Mouse (Mus musculus): ENCODE data around the gene Elmod1. TPM values are rescaled to one million over a fixed set of nuclear protein-coding genes. Genes with fewer than 3 reads are reported as not detected.

Elmod1 gene
- polyA plus RNA-seq, 1 experiment from 2014 or later = 10.9 TPM

DNA sequence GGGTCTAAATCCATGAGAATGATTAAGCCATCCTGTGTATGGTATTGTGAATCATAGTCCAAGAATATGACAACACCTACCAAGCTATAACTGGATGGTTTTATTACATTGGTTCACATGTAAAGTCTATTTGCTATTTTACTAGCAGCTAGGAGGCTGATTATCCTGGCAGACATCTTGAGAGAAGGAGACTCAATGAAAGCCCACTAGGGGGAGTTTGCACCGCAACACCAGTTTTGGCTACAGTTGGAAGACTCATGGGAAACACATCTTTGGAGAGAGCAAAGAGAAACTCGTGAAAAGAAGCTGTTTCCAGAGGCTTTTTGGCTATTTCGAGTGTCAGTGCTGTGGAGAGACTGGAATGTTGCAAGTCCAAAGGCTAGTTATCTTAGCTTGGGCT lies 69.7 kb downstream of the Elmod1 start:
- no peak for ATAC-seq (ENCODE audit: low FRiP score, low read depth)
- Histone ChIP-seq H3K4me2 (replicated peaks) (no peak overlapping the region), H3K4me3 (no peak overlapping the region), H3K27me3 (replicated peaks) (no peaks in the 10 kb centered on the region), H3K9me3 (no peaks in the 10 kb centered on the region), H3K4me1 (no peaks in the 10 kb centered on the region), H3K27ac (no peak overlapping the region), H3K36me3 (no peaks in the 10 kb centered on the region), H3K9ac (no peak overlapping the region)
- WGBS = 40% methylated on average over 3 of the region's 3 CpGs

DNA sequence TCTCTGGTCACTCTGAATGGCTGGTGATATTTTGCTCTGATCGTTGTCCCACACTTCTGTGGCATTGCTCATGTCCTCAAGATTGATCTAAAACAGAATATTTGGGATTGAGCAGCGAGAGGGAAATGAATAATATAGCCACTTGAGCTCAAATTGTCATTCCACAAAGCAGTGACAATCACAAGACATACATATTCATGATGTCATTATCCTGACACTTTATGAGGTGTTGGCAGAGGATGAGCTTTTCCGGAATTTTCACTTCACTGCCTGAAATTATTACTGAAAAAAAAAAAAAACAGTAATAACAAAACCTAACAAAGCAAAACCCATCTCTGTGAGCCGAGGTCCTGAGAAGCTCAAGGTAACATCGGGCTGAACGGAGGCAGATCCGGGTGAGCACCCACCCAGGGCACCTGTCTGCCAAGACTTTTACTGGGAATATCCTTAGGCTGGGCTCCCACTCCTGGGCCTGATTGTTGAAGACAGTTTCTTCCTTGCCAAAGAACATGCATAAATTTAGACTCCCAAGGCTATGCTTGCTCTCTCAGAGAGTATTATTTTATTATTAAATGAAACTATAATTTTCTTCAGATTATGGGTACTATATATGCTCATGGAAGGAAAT lies 71.8 kb downstream of the Elmod1 start:
- Histone ChIP-seq H3K9ac (no peak overlapping the region), H3K4me1 (no peaks in the 10 kb centered on the region), H3K27ac (no peak overlapping the region), H3K27me3 (replicated peaks) (no peaks in the 10 kb centered on the region), H3K9me3 (no peaks in the 10 kb centered on the region), H3K4me3 (no peak overlapping the region), H3K36me3 (no peaks in the 10 kb centered on the region), H3K4me2 (replicated peaks) (no peak overlapping the region)
- ATAC-seq (ENCODE audit: low FRiP score, low read depth) = no peak
- 82% methylated on average over 7 of the region's 7 CpGs for WGBS

DNA sequence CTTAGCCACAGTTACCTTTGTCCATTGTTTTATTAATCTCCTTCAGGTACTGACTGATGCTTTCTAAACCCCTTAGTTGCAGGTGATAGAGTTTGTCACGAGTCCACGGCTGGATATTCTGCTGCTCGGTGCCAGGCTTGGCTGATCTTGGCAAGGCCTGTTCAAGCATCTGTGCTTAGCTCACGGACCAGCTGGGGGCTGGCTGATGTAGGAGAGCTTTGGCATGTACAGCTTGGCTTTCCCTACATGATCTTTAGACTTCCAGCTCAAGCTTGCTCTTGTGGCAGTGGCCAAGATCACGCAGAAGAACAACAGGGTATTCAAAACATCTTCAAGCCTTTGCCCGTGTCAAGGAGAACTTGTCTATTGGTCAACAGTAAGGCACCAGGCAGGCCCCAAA lies 75.3 kb downstream of the Elmod1 start:
- Histone ChIP-seq H3K27ac (no peak overlapping the region), H3K27me3 (replicated peaks) (no peaks in the 10 kb centered on the region), H3K9me3 (no peaks in the 10 kb centered on the region), H3K36me3 (no peaks in the 10 kb centered on the region), H3K4me1 (no peaks in the 10 kb centered on the region), H3K9ac (no peak overlapping the region), H3K4me2 (replicated peaks) (no peak overlapping the region), H3K4me3 (no peak overlapping the region)
- ATAC-seq (ENCODE audit: low FRiP score, low read depth) = no peak
- 91% methylated on average over 6 of the region's 6 CpGs for WGBS

DNA sequence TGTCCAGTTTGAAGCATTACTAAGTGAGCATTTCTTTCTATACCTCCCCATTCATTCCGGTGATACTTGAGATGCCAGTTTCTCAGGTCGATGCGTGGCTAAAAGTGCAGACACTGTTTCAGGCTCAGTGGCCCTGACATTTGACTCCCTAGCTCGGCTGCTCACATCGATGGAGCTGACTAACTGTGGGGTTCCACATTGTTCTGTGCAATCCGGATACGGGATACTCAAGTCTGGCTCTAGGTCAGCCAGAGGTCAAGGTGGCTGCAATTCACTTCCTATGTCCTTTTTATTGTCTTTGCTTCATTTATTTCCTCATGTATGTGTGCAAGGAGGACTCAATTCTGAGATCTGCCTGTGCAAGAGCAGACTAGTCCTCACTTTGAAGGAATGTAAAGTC lies 79.3 kb downstream of the Elmod1 start:
- Histone ChIP-seq H3K27ac (no peak overlapping the region), H3K4me1 (no peaks in the 10 kb centered on the region), H3K4me3 (no peak overlapping the region), H3K27me3 (replicated peaks) (no peaks in the 10 kb centered on the region), H3K36me3 (no peaks in the 10 kb centered on the region), H3K4me2 (replicated peaks) (no peak overlapping the region), H3K9me3 (peaks cover 4% of the 10 kb centered on the region; the same call in 1 of the 2 replicates), H3K9ac (no peak overlapping the region)
- 66% methylated on average over 7 of the region's 7 CpGs for WGBS
- ATAC-seq (ENCODE audit: low FRiP score, low read depth) = no peak

DNA sequence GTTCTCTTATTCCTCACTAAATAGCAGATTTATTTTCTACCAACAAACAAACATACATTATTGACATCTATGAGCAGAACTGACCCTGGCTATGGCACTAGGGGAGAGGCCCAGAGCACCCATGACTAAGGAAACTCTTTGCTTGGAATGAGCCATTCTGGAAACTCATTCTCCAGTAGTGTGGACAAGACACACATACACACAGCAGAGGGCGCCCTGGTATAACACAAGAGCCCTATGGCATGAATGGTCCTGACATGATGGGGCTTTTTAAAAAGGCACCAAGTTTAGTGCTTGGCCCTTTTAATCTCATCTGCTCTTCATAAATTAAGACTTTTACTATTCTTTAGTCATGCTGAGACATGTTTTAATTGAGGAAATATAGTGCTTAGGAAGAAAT lies 85.0 kb downstream of the Elmod1 start:
- no peak for ATAC-seq (ENCODE audit: low FRiP score, low read depth)
- WGBS = 4% methylated on average over 1 of the region's 1 CpGs

DNA sequence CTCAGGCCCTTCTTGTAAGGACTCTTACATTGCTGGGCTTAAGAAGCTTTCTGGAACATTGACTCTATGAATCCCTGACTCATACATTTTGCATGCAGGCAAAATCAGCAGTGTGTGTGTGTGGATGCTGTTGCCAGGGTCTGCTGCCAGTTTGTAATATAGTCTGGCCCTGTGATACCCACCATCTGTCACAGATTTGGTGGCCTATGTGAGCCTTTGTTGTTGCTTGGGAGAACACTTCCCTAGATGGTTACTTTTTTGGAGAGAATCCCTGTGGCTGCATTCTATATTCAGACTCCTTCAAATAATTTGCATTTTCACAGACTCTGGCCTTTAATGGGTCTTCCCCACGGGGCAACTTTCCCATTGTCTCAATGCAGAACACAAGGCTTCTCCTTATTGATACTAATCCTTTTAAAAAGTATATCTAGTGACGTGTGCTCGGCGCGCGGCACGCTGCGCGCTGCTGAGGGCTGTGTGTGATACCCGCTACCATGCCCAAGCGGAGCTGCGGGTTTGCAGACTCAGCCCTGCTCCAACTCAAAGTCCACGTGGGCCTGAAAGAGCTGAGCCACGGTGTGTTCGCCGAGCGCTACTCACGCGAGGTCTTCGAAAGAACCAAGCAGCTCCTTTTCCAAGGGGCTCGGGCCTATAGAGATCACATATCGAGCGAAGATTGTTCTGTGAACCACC lies 91.4 kb downstream of the Elmod1 start:
- H3K4me3 ChIP-seq = no peak overlapping the region
- H3K27ac ChIP-seq = no peak overlapping the region
- H3K4me2 ChIP-seq (replicated peaks) = no peak overlapping the region
- no peaks in the 10 kb centered on the region for H3K27me3 ChIP-seq (replicated peaks)
- H3K36me3 ChIP-seq = no peaks in the 10 kb centered on the region
- H3K4me1 ChIP-seq = no peaks in the 10 kb centered on the region
- WGBS = 91% methylated on average over 23 of the region's 23 CpGs
- ATAC-seq (ENCODE audit: low FRiP score, low read depth) = 0 out of 2 replicates have a peak, but pooled peaks have one; percentile 37
- no peaks in the 10 kb centered on the region for H3K9me3 ChIP-seq
- no peak overlapping the region for H3K9ac ChIP-seq

More for the DNA sequence above, 85.0 kb downstream of the Elmod1 start:
- no peak overlapping the region for H3K9ac ChIP-seq
- no peaks in the 10 kb centered on the region for H3K4me1 ChIP-seq
- peaks cover 4% of the 10 kb centered on the region; the same call in 1 of the 2 replicates for H3K9me3 ChIP-seq
- H3K4me3 ChIP-seq = no peak overlapping the region
- H3K27me3 ChIP-seq (replicated peaks) = no peaks in the 10 kb centered on the region
- H3K36me3 ChIP-seq = no peaks in the 10 kb centered on the region
- no peak overlapping the region for H3K27ac ChIP-seq
- no peak overlapping the region for H3K4me2 ChIP-seq (replicated peaks)

DNA sequence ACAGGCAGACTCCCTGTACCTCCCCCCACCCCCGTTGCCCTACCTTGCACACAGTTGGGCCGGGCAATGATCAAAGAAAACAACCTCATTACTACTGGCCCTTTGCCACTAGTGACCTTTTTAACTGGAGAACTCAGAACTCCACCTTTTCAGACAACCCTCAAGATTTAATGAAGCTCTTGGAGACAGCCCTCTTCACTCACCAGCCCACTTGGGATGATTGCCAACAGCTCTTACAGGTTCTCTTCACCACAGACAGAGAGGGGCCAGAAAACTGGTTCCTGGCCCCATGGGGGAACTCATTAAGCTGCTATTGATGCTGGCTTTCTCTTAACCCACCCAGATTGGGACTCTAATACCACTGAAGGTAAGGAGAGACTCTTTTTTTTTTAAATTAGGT lies 97.7 kb downstream of the Elmod1 start:
- Histone ChIP-seq H3K4me2 (replicated peaks) (no peak overlapping the region), H3K36me3 (no peaks in the 10 kb centered on the region), H3K4me1 (no peaks in the 10 kb centered on the region), H3K27ac (no peak overlapping the region), H3K4me3 (no peak overlapping the region), H3K27me3 (replicated peaks) (no peaks in the 10 kb centered on the region), H3K9ac (no peak overlapping the region), H3K9me3 (no peaks in the 10 kb centered on the region)
- no peak for ATAC-seq (ENCODE audit: low FRiP score, low read depth)
- 35% methylated on average over 2 of the region's 2 CpGs for WGBS

DNA sequence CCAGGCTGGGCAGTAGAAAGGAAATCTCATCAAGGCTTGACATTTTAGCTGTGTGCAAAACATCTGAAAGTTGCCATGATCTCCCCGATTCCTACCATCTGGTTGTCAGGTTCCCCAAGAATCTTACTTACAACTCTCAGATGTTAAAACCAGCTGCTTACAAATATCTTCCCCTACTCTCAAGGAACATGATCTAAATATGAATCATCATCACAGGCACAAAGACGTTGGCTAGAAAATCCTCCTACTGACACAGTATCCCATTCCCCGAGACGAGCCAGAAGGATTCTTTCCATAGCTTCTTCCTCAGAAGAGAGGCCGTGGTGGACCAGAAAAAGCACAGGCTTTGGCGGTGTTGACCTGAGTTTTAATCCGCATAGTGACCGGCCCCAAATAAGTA lies 101.9 kb downstream of the Elmod1 start:
- Histone ChIP-seq H3K4me2 (replicated peaks) (no peak overlapping the region), H3K9me3 (no peaks in the 10 kb centered on the region), H3K9ac (no peak overlapping the region), H3K4me1 (no peaks in the 10 kb centered on the region), H3K27me3 (replicated peaks) (no peaks in the 10 kb centered on the region), H3K27ac (no peak overlapping the region), H3K36me3 (no peaks in the 10 kb centered on the region), H3K4me3 (no peak overlapping the region)
- 93% methylated on average over 8 of the region's 8 CpGs for WGBS
- ATAC-seq (ENCODE audit: low FRiP score, low read depth) = no peak

Other genes starting within 250 kb of the Elmod1 start
- gene Slc35f2, start 203.8 kb downstream of the Elmod1 start, polyA plus RNA-seq (2016; fragmentation: Nextera tagmentation; extraction: Ambion mirVana) = 6.6 and 7.6 TPM in 2 replicates
- 4.8 and 8.2 TPM in 2 replicates for gene Sln, start 125.1 kb downstream of the Elmod1 start, polyA plus RNA-seq (2016; fragmentation: Nextera tagmentation; extraction: Ambion mirVana)
- gene Tnfaip8l3, start 93.1 kb upstream of the Elmod1 start, polyA plus RNA-seq (2016; fragmentation: Nextera tagmentation; extraction: Ambion mirVana) = 0.20 and 0.48 TPM in 2 replicates

Data from neural tube, embryonic 12.5 days (tissue).